Mouse (Mus musculus): Measurements from ENCODE around the gene Mvb12a. TPM values are rescaled to one million over a fixed set of nuclear protein-coding genes. Genes with fewer than 3 reads are reported as not detected.

The Mvb12a gene
- total and polyA plus RNA-seq, 3 experiments = 80.5 to 157 (median 128) TPM

GRCm38 (mm10) chr8:71572847-71573633 lies 30.3 kb downstream of the Mvb12a start:
- Histone ChIP-seq H3K27me3 (replicated peaks) (peaks cover 2% of the 10 kb centered on the region), H3K9me3 (replicated peaks; ENCODE audit: low read length) (no peaks in the 10 kb centered on the region), H3K36me3 (replicated peaks in 1 of 2; ENCODE audit: control insufficient read depth in 1 of 2, insufficient read depth in 1 of 2, low read length in 1 of 2) (no peaks in the 10 kb centered on the region), H3K4me1 (ENCODE audit: control insufficient read depth in 1 of 2, insufficient read depth in 2 of 2) (peaks cover 10 to 13% of the 10 kb centered on the region in 2 experiments), H3K27ac (ENCODE audit: insufficient read depth, low read depth) (no peak overlapping the region), H3K4me3 (replicated peaks in 1 of 3; ENCODE audit: low read depth in 2 of 3, low read length in 2 of 3, poor library complexity in 1 of 3) (no peak overlapping the region), H3K9ac (ENCODE audit: insufficient read depth, low read depth) (no peak overlapping the region), H3K79me2 (replicated peaks; ENCODE audit: control insufficient read depth, extremely low read depth, insufficient read depth, poor library complexity, severe bottlenecking) (no peaks in the 10 kb centered on the region), H3K4me2 (ENCODE audit: insufficient read depth, low read depth, poor library complexity, severe bottlenecking) (no peak overlapping the region)
- DNase-seq (ENCODE audit: extremely low read depth) = no peak
- dilution Hi-C loops (cut with MboI; ENCODE audit: extremely low pct_ligation_motif_present, extremely low pct_unique_long_range_greater_than_20kb, low sequenced_read_pairs) = no loop called here
- in situ Hi-C loops (cut with MboI; ENCODE audit: low pct_ligation_motif_present, low pct_unique_long_range_greater_than_20kb, low sequenced_read_pairs) = no loop called here
- no peak for TF ChIP-seq NELFE (IDR thresholded peaks at IDR 0.05; ENCODE audit: low read depth, low read length)
- no peak for TF ChIP-seq USF1 (IDR thresholded peaks at IDR 0.05; ENCODE audit: low read depth, low read length)
- no peak for TF ChIP-seq MAFK (IDR thresholded peaks at IDR 0.05; ENCODE audit: insufficient replicate concordance, low read length)
- TF ChIP-seq SIN3A (IDR thresholded peaks at IDR 0.05; ENCODE audit: low read length) = no peak
- no peak for TF ChIP-seq GABPA (IDR thresholded peaks at IDR 0.05; ENCODE audit: insufficient replicate concordance, low read depth, low read length)
- TF ChIP-seq SMC3 (IDR thresholded peaks at IDR 0.05; ENCODE audit: low read depth, low read length) = no peak
- TF ChIP-seq ZNF384 (IDR thresholded peaks at IDR 0.05; ENCODE audit: low read depth, low read length) = no peak
- TF ChIP-seq ZKSCAN1 (IDR thresholded peaks at IDR 0.05; ENCODE audit: borderline replicate concordance, low read depth, low read length) = no peak

DNA sequence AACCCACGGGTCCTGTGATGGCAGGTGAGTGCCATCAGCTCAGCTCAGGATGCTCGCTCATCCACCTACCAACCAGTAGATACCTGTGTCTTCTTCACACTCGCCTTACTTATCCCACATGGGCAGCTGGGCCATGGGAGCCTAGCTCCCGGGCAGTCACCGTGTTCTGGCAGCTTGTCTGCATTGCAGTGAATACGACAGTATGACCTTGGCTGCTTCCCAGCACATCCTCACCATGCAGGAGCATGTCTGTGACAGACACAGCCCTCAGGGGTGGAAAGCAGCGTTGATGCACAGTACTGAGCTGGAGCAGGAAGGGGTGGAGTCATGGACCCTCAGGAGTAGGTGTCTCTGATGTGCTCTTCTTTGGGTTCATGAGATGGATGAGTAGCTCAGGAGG lies 31.7 kb downstream of the Mvb12a start:
- Histone ChIP-seq H3K36me3 (replicated peaks in 1 of 2; ENCODE audit: control insufficient read depth in 1 of 2, insufficient read depth in 1 of 2, low read length in 1 of 2) (no peaks in the 10 kb centered on the region), H3K4me1 (ENCODE audit: control insufficient read depth in 1 of 2, insufficient read depth in 2 of 2) (peaks cover 10 to 11% of the 10 kb centered on the region in 2 experiments), H3K4me3 (replicated peaks in 1 of 3; ENCODE audit: low read depth in 2 of 3, low read length in 2 of 3, poor library complexity in 1 of 3) (no peak overlapping the region), H3K27me3 (replicated peaks) (peaks cover 2% of the 10 kb centered on the region), H3K9ac (ENCODE audit: insufficient read depth, low read depth) (no peak overlapping the region), H3K4me2 (ENCODE audit: insufficient read depth, low read depth, poor library complexity, severe bottlenecking) (no peak overlapping the region), H3K9me3 (replicated peaks; ENCODE audit: low read length) (no peaks in the 10 kb centered on the region), H3K79me2 (replicated peaks; ENCODE audit: control insufficient read depth, extremely low read depth, insufficient read depth, poor library complexity, severe bottlenecking) (no peaks in the 10 kb centered on the region), H3K27ac (ENCODE audit: insufficient read depth, low read depth) (no peak overlapping the region)
- dilution Hi-C loops (cut with MboI; ENCODE audit: extremely low pct_ligation_motif_present, extremely low pct_unique_long_range_greater_than_20kb, low sequenced_read_pairs) = no loop called here
- in situ Hi-C loops (cut with MboI; ENCODE audit: low pct_ligation_motif_present, low pct_unique_long_range_greater_than_20kb, low sequenced_read_pairs) = no loop called here
- no peak for TF ChIP-seq MAFK (IDR thresholded peaks at IDR 0.05; ENCODE audit: insufficient replicate concordance, low read length)
- TF ChIP-seq CTCF (conservative IDR thresholded peaks at IDR 0.05 in 1 of 2, IDR thresholded peaks at IDR 0.05 in 1 of 2; ENCODE audit: low read depth in 2 of 2, low read length in 2 of 2) = no peak
- TF ChIP-seq SMC3 (IDR thresholded peaks at IDR 0.05; ENCODE audit: low read depth, low read length) = no peak
- TF ChIP-seq CHD1 (IDR thresholded peaks at IDR 0.05; ENCODE audit: low read depth, low read length) = no peak
- TF ChIP-seq JUND (conservative IDR thresholded peaks at IDR 0.05; ENCODE audit: low read depth, low read length) = no peak
- TF ChIP-seq SIN3A (IDR thresholded peaks at IDR 0.05; ENCODE audit: low read length) = no peak
- TF ChIP-seq ETS1 (conservative IDR thresholded peaks at IDR 0.05; ENCODE audit: low read depth, low read length) = no peak
- no peak for TF ChIP-seq UBTF (IDR thresholded peaks at IDR 0.05; ENCODE audit: low read depth, low read length)
- no peak for TF ChIP-seq ELF1 (IDR thresholded peaks at IDR 0.05; ENCODE audit: low read depth, low read length)
- no peak for TF ChIP-seq POLR2A (IDR thresholded peaks at IDR 0.05; ENCODE audit: low read depth, low read length)
- no peak for TF ChIP-seq PAX5 (IDR thresholded peaks at IDR 0.05; ENCODE audit: low read length)
- no peak for TF ChIP-seq USF2 (conservative IDR thresholded peaks at IDR 0.05; ENCODE audit: low read depth, low read length)
- TF ChIP-seq ZKSCAN1 (IDR thresholded peaks at IDR 0.05; ENCODE audit: borderline replicate concordance, low read depth, low read length) = no peak
- DNase-seq (ENCODE audit: extremely low read depth) = no peak
